Mouse (Mus musculus): ENCODE measurements around the gene Bcar3.
A peak's percentile ranks its signal among the peaks of the same experiment; 100 is the strongest.

The Bcar3 gene

GRCm38 (mm10) chr3:122481891-122482739 is 188.2 kb downstream of the Bcar3 start:
- DNase-seq (ENCODE audit: low spot score), result no peak

- no peak for DNase-seq (ENCODE audit: low spot score)
These were observed 189.3 kb downstream of the Bcar3 start for GRCm38 (mm10) chr3:122483066-122483782.

- DNase-seq (ENCODE audit: low spot score), result no peak
These were observed 189.8 kb downstream of the Bcar3 start for GRCm38 (mm10) chr3:122483783-122484130.

GRCm38 (mm10) chr3:122484301-122484700 is 190.4 kb downstream of the Bcar3 start:
- DNase-seq (ENCODE audit: low spot score), result no peak

- no peak for DNase-seq (ENCODE audit: low spot score)
These were observed 191.8 kb downstream of the Bcar3 start for GRCm38 (mm10) chr3:122485699-122486098.

- DNase-seq (ENCODE audit: low spot score), result no peak
These were observed 192.3 kb downstream of the Bcar3 start for GRCm38 (mm10) chr3:122486193-122486592.

- no peak for DNase-seq (ENCODE audit: low spot score)
These were observed 194.3 kb downstream of the Bcar3 start for GRCm38 (mm10) chr3:122488051-122488754.

GRCm38 (mm10) chr3:122490574-122490973 is 196.6 kb downstream of the Bcar3 start:
- DNase-seq (ENCODE audit: low spot score), result no peak

GRCm38 (mm10) chr3:122492006-122492405 is 198.1 kb downstream of the Bcar3 start:
- DNase-seq (ENCODE audit: low spot score), result no peak

GRCm38 (mm10) chr3:122492872-122493615 is 199.1 kb downstream of the Bcar3 start:
- no peak for DNase-seq (ENCODE audit: low spot score)

GRCm38 (mm10) chr3:122494764-122495163 is 200.8 kb downstream of the Bcar3 start:
- DNase-seq (ENCODE audit: low spot score), result no peak

GRCm38 (mm10) chr3:122497871-122498270 is 203.9 kb downstream of the Bcar3 start:
- no peak for DNase-seq (ENCODE audit: low spot score)

GRCm38 (mm10) chr3:122498528-122498927 is 204.6 kb downstream of the Bcar3 start:
- no peak for DNase-seq (ENCODE audit: low spot score)

GRCm38 (mm10) chr3:122499647-122500046 is 205.7 kb downstream of the Bcar3 start:
- no peak for DNase-seq (ENCODE audit: low spot score)

- DNase-seq (ENCODE audit: low spot score), result no peak
These were observed 207.0 kb downstream of the Bcar3 start for GRCm38 (mm10) chr3:122500929-122501328.

GRCm38 (mm10) chr3:122506343-122506916 is 212.5 kb downstream of the Bcar3 start:
- no peak for DNase-seq (ENCODE audit: low spot score)

GRCm38 (mm10) chr3:122507826-122508225 is 213.9 kb downstream of the Bcar3 start:
- no peak for DNase-seq (ENCODE audit: low spot score)

- DNase-seq (ENCODE audit: low spot score), result peak; percentile 63
These were observed 215.1 kb downstream of the Bcar3 start for GRCm38 (mm10) chr3:122509084-122509483.

- DNase-seq (ENCODE audit: low spot score), result no peak
These were observed 215.8 kb downstream of the Bcar3 start for GRCm38 (mm10) chr3:122509534-122510239.

GRCm38 (mm10) chr3:122510240-122510750 is 216.4 kb downstream of the Bcar3 start:
- DNase-seq (ENCODE audit: low spot score), result no peak

GRCm38 (mm10) chr3:122510932-122511331 is 217.0 kb downstream of the Bcar3 start:
- DNase-seq (ENCODE audit: low spot score), result no peak

Data from retina, embryonic 14.5 days (tissue).